Mouse (Mus musculus): ENCODE measurements around the gene Bik. TPM values are rescaled to one million over a fixed set of nuclear protein-coding genes. Genes with fewer than 3 reads are reported as not detected.

Bik gene
- total and polyA plus RNA-seq, 3 experiments: 0.50 TPM; not detected in 2

- in situ Hi-C loops (cut with MboI; ENCODE audit: low pct_ligation_motif_present, low pct_unique_long_range_greater_than_20kb, low sequenced_read_pairs) (no loop called here), dilution Hi-C loops (cut with MboI; ENCODE audit: extremely low pct_ligation_motif_present, extremely low pct_unique_long_range_greater_than_20kb, low sequenced_read_pairs) (no loop called here)
- no peak overlapping the region for H3K9ac ChIP-seq (ENCODE audit: insufficient read depth, low read depth)
- H3K4me2 ChIP-seq (ENCODE audit: insufficient read depth, low read depth, poor library complexity, severe bottlenecking): no peak overlapping the region
- H3K9me3 ChIP-seq (replicated peaks; ENCODE audit: low read length): peaks cover 4% of the 10 kb centered on the region
- TF ChIP-seq HCFC1 (IDR thresholded peaks at IDR 0.05; ENCODE audit: low read depth, low read length) (no peak), MAFK (IDR thresholded peaks at IDR 0.05; ENCODE audit: insufficient replicate concordance, low read length) (no peak), RCOR1 (conservative IDR thresholded peaks at IDR 0.05; ENCODE audit: low read depth, low read length) (no peak), MAZ (IDR thresholded peaks at IDR 0.05; ENCODE audit: low read depth, low read length) (no peak), TBP (conservative IDR thresholded peaks at IDR 0.05; ENCODE audit: low read depth, low read length) (no peak), MYC (IDR thresholded peaks at IDR 0.05; ENCODE audit: low read depth, low read length) (no peak), ETS1 (conservative IDR thresholded peaks at IDR 0.05; ENCODE audit: low read depth, low read length) (no peak), RAD21 (IDR thresholded peaks at IDR 0.05; ENCODE audit: low read depth, low read length) (no peak), CHD2 (IDR thresholded peaks at IDR 0.05; ENCODE audit: low read length) (no peak), POLR2A (IDR thresholded peaks at IDR 0.05; ENCODE audit: low read depth, low read length) (no peak), USF2 (conservative IDR thresholded peaks at IDR 0.05; ENCODE audit: low read depth, low read length) (no peak), BHLHE40 (IDR thresholded peaks at IDR 0.05; ENCODE audit: low read depth, low read length) (no peak), PAX5 (IDR thresholded peaks at IDR 0.05; ENCODE audit: low read length) (no peak), E2F4 (IDR thresholded peaks at IDR 0.05; ENCODE audit: insufficient replicate concordance, low read depth, low read length) (no peak), KAT2A (IDR thresholded peaks at IDR 0.05; ENCODE audit: insufficient replicate concordance, low read length) (no peak), CTCF (conservative IDR thresholded peaks at IDR 0.05 in 1 of 2, IDR thresholded peaks at IDR 0.05 in 1 of 2; ENCODE audit: low read depth in 2 of 2, low read length in 2 of 2) (no peak), MXI1 (IDR thresholded peaks at IDR 0.05; ENCODE audit: low read depth, low read length) (no peak), IRF4 (IDR thresholded peaks at IDR 0.05; ENCODE audit: low read depth, low read length) (no peak), ZC3H11A (IDR thresholded peaks at IDR 0.05; ENCODE audit: low read depth, low read length) (no peak)
- H3K4me3 ChIP-seq (replicated peaks in 1 of 3; ENCODE audit: low read depth in 2 of 3, low read length in 2 of 3, poor library complexity in 1 of 3): no peak overlapping the region
- no peaks in the 10 kb centered on the region for H3K27me3 ChIP-seq (replicated peaks)
- DNase-seq (ENCODE audit: extremely low read depth): no peak
- peaks cover 13% of the 10 kb centered on the region for H3K79me2 ChIP-seq (replicated peaks; ENCODE audit: control insufficient read depth, extremely low read depth, insufficient read depth, poor library complexity, severe bottlenecking)
- peaks cover 17 to 57% of the 10 kb centered on the region in 2 experiments for H3K36me3 ChIP-seq (replicated peaks in 1 of 2; ENCODE audit: control insufficient read depth in 1 of 2, insufficient read depth in 1 of 2, low read length in 1 of 2)
- peaks cover 6 to 23% of the 10 kb centered on the region in 2 experiments; a peak in 3 of 4 replicates for H3K4me1 ChIP-seq (ENCODE audit: control insufficient read depth in 1 of 2, insufficient read depth in 2 of 2)
- H3K27ac ChIP-seq (ENCODE audit: insufficient read depth, low read depth): no peak overlapping the region
These were observed 65.1 kb downstream of the Bik start for GRCm38 (mm10) chr15:83591758-83592157.

GRCm38 (mm10) chr15:83592260-83593188 lies 65.9 kb downstream of the Bik start:
- Histone ChIP-seq H3K4me3 (replicated peaks in 1 of 3; ENCODE audit: low read depth in 2 of 3, low read length in 2 of 3, poor library complexity in 1 of 3) (no peak overlapping the region), H3K9me3 (replicated peaks; ENCODE audit: low read length) (no peaks in the 10 kb centered on the region), H3K4me2 (ENCODE audit: insufficient read depth, low read depth, poor library complexity, severe bottlenecking) (no peak overlapping the region), H3K9ac (ENCODE audit: insufficient read depth, low read depth) (no peak overlapping the region), H3K4me1 (ENCODE audit: control insufficient read depth in 1 of 2, insufficient read depth in 2 of 2) (peaks cover 6 to 23% of the 10 kb centered on the region in 2 experiments; a peak in 3 of 4 replicates), H3K79me2 (replicated peaks; ENCODE audit: control insufficient read depth, extremely low read depth, insufficient read depth, poor library complexity, severe bottlenecking) (peaks cover 13% of the 10 kb centered on the region), H3K36me3 (replicated peaks in 1 of 2; ENCODE audit: control insufficient read depth in 1 of 2, insufficient read depth in 1 of 2, low read length in 1 of 2) (peaks cover 9 to 50% of the 10 kb centered on the region in 2 experiments), H3K27me3 (replicated peaks) (no peaks in the 10 kb centered on the region), H3K27ac (ENCODE audit: insufficient read depth, low read depth) (no peak overlapping the region)
- TF ChIP-seq GABPA (IDR thresholded peaks at IDR 0.05; ENCODE audit: insufficient replicate concordance, low read depth, low read length) (no peak), MAZ (IDR thresholded peaks at IDR 0.05; ENCODE audit: low read depth, low read length) (no peak), JUN (IDR thresholded peaks at IDR 0.05; ENCODE audit: insufficient read depth, low read depth, low read length) (no peak), UBTF (IDR thresholded peaks at IDR 0.05; ENCODE audit: low read depth, low read length) (no peak), CHD2 (IDR thresholded peaks at IDR 0.05; ENCODE audit: low read length) (no peak), POLR2A (IDR thresholded peaks at IDR 0.05; ENCODE audit: low read depth, low read length) (no peak), MAX (IDR thresholded peaks at IDR 0.05; ENCODE audit: low read length) (no peak), MYC (IDR thresholded peaks at IDR 0.05; ENCODE audit: low read depth, low read length) (no peak), JUND (conservative IDR thresholded peaks at IDR 0.05; ENCODE audit: low read depth, low read length) (no peak), USF1 (IDR thresholded peaks at IDR 0.05; ENCODE audit: low read depth, low read length) (no peak), ETS1 (conservative IDR thresholded peaks at IDR 0.05; ENCODE audit: low read depth, low read length) (no peak), MAFK (IDR thresholded peaks at IDR 0.05; ENCODE audit: insufficient replicate concordance, low read length) (no peak), TCF12 (IDR thresholded peaks at IDR 0.05; ENCODE audit: low read depth, low read length) (no peak), SMC3 (IDR thresholded peaks at IDR 0.05; ENCODE audit: low read depth, low read length) (no peak), CTCF (conservative IDR thresholded peaks at IDR 0.05 in 1 of 2, IDR thresholded peaks at IDR 0.05 in 1 of 2; ENCODE audit: low read depth in 2 of 2, low read length in 2 of 2) (no peak)
- in situ Hi-C loops (cut with MboI; ENCODE audit: low pct_ligation_motif_present, low pct_unique_long_range_greater_than_20kb, low sequenced_read_pairs): no loop called here
- dilution Hi-C loops (cut with MboI; ENCODE audit: extremely low pct_ligation_motif_present, extremely low pct_unique_long_range_greater_than_20kb, low sequenced_read_pairs): no loop called here
- DNase-seq (ENCODE audit: extremely low read depth): no peak

Data from CH12.LX (cell line).